Mouse (Mus musculus): Measurements from ENCODE around the gene Zfp239.

The Zfp239 gene

DNA sequence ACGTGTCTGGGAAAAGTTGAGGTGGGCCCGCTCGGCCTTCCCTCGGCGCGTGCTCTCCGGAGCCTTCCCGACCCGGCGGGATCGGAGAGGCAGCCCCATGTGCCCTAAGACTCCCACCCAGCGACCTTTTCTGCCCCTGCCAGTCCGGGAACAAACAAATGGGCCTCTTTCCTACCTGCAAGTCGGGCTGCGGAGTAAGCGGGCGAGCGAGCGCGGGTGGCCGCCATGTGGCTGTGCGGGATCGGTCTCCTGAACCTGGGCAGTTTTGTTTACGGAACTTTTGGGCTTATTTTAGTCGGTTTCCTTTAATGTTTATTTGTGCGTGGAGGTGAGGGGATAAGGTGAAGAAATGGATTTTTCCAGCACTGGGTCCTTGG, 46.1 kb downstream of the Zfp239 start:
- no peak for DNase-seq

DNA sequence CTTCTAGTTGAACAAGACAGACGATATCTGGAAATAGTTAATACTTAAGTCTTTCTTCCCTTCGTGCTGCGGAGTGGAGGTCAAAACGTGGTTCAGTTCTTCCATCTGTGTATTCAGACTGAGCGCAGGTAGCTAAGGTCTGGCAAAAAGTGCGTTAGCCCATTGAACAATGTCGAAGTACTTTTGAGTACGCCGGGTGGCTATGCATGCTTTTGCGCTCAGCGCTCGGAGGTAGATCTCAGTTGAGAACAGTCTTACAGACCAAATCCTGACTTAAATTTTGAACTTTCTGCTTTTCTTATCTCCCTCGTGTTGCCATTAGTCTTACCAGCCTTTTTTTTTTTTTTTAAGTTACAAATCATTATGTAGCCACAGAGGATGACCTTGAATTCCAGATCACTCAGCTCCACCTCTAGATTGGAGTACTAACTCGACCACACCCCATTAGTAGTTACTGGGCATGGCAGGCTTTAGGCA, 46.6 kb downstream of the Zfp239 start:
- peak; percentile 26 for DNase-seq

DNA sequence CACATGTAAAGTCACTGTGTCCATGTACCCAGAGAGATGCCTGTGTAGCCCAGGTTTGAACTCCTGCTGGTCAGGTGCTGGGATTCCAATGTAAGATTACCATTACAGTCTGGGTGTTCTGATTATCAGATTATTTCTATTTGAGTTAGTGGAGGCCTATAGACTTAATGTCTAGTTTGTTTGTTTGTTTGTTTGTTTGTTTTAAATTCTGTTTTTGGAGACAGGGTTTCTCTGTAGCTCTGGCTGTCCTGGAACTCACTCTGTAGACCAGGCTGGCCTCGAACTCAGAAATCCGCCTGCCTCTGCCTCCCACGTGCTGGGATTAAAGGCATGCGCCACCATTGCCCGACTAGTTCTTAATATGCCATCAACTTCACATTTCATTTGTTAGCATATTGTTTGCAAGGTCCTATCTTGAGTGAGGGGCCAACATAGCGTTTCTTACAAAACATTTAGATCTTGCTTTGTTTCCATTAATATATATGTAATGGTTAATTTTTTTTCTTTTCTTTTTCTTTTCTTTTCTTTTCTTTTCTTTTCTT, 48.3 kb downstream of the Zfp239 start:
- DNase-seq, result no peak

DNA sequence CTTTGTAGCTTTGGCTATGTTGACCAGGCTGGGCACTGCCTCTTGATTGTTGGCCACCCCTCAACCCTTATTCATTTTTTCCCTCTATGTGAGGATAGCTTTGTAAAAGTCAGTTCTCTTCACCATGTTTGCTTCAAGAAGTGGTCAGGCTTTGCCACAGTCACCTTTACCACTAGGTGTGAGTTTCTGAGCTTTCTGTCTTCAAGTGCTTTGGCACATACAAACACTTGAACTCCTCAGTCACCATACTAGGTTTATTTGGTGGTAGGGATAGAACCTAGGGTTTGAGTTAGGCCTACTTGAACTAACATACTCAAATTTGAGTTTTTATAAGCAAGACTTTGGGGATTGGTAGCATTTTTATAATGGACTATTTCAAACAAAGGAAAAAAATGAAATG, 52.6 kb downstream of the Zfp239 start:
- DNase-seq, result no peak

- DNase-seq, result no peak
Measured at GRCm38 (mm10) chr6:117916205-117916736, 54.4 kb downstream of the Zfp239 start.

DNA sequence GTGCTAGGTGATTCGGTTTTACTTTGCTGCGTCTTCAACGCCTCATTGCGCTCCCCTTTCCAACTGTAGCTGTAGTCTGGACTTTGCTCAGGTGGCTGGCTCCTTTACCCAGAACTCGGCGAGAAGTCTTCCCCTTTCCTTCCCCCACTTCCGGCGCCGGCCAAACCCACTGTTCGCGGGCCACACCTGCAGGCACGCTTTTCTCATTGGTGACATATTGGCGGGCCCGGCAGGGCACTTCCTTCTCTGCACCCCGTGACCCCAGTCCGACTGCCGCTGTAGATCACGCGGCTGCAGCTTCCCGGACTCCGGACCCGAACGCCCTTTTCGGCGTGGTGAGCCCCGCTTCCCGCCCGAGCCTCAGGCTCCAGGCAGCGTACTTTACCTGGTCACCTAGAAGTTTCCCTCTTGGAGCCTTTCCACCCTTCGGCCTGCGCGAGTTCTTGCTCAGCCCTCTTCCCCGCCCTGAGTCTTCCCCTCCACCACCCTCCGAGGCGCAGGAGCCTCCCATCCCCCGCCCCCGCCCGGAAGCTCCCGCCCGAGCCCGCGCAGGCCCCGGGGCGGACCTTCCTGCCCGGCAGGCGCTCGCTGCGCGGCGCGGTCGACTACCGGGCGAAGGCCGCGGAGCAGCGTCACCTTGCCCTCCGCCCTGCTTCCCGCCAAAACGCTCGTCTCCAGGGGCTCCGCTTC, 55.0 kb downstream of the Zfp239 start:
- DNase-seq, result peak; percentile 90

DNA sequence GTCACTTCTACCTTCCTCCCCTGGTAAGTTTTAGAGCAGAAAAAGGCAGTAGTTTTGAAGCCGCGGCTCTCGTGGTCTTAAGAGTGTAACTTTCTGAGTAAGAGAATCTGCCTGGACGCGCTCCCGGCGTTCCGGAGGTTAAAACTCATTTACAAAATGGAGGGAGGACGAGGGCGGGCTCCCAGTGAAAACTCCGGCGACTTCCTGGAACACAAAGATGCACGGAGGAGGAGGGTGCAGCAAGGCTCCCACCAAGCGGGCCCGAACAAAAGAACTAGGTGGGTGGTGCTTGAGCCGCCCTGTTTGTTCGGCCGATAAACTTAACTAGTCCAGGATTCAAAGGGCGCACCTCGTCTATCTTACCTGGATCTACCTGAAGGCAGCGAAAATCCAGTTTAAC, 55.7 kb downstream of the Zfp239 start:
- DNase-seq, result peak; percentile 86

GRCm38 (mm10) chr6:117918043-117918442, 56.1 kb downstream of the Zfp239 start:
- DNase-seq, result no peak

- peak; percentile 40 for DNase-seq
Measured at GRCm38 (mm10) chr6:117920659-117921640, 59.0 kb downstream of the Zfp239 start.

DNA sequence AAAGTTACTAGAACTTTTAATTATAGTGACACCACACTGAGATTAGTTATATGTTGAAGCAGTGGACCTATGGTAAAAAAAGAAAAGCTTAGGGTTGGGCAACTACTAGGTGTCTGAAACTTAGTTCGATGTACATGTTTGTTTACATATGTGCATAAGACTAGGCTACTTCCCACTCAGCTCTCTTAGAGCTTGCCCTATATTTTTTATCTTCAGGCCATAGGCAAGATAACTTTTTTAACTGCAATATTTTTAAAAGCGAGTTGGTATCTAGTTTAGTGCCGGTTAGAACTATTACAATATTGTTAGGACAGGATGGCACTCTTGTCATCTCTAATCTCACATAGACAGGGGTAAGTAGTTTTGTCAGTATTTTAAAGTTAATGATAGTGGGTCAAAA, 60.1 kb downstream of the Zfp239 start:
- DNase-seq, result no peak
